Mouse (Mus musculus): ENCODE measurements around the gene Slc26a6.

The Slc26a6 gene

GRCm38 (mm10) chr9:108845390-108845789 lies 7.7 kb upstream of the Slc26a6 start:
- no peak for DNase-seq (ENCODE audit: low spot score in 2 of 2)

- no peak for DNase-seq (ENCODE audit: low spot score in 2 of 2)
Measured at GRCm38 (mm10) chr9:108847374-108847773, 5.7 kb upstream of the Slc26a6 start.

DNA sequence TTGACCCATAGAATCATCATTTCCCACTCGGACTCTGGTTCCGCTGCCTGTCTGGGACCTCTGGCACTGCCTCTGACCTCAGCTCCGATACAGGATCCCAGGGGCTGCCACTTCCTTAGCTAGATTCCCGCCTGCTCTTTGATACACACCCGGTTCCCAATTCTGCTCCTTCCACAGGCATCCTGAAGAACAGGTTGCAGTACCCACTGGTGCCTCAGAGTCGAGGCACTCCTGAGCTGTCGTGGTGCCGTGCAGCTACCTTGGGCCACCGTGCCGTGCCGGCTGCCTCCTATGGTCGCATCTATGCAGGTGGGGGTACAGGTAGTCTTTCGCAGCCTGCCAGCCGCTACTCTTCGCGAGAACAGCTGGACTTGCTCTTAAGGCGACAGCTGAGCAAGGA lies 4.7 kb upstream of the Slc26a6 start:
- no peak for DNase-seq (ENCODE audit: low spot score in 2 of 2)

- DNase-seq (ENCODE audit: low spot score in 2 of 2): peak in 1 of 2 experiments; percentile 88
Measured at GRCm38 (mm10) chr9:108853635-108854240, 655 bp downstream of the Slc26a6 start.

DNA sequence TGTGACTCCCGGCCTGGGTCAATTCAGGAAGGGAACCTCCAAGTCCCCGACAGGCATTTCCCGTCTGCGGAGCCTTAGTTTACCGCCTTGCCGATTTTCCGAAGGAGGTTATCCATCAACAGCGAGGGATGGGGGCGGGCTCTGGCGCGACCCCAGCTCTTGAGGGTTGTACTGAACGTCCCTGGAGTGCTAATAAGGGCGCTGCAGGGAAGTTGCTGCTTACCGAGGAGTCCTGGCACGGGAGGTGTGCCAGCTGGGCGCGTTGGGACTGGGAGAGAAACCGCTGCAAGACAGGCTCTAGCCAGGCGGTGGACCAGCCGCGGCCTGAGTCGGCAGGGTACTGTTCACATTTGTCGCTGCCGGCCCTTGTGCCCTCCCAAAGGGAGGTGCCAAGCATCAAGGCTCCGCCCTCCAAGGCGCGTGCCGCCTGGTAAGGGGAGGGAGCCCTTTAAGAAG lies 1.2 kb downstream of the Slc26a6 start:
- peak; percentile 69 to 83 for DNase-seq (ENCODE audit: low spot score in 2 of 2)

- DNase-seq (ENCODE audit: low spot score in 2 of 2): no peak
Measured at GRCm38 (mm10) chr9:108855335-108855734, 2.3 kb downstream of the Slc26a6 start.

GRCm38 (mm10) chr9:108858792-108859527 lies 5.9 kb downstream of the Slc26a6 start:
- no peak for DNase-seq (ENCODE audit: low spot score in 2 of 2)

DNA sequence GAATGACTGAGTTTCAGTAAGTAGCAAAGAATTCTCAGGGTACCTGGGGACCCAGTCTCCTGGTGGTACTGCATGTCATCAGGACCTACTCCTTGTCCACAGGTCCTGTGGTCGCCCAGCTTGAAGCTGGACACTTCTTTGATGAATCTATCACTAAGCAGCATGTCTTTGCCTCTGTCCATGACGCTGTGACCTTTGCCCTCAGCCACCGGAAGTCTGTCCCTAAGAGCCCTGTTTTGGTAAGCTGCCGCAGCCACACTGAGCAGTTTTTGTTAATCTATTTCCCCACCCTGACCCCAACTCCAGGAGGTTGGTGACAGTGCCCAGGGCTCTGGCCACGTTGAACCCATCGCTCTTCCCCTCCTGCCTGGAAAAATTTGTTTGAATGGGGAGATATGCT lies 59.2 kb downstream of the Slc26a6 start:
- no peak for DNase-seq (ENCODE audit: low spot score in 2 of 2)

- DNase-seq (ENCODE audit: low spot score in 2 of 2): no peak
Measured at GRCm38 (mm10) chr9:108913161-108913560, 60.1 kb downstream of the Slc26a6 start.

- no peak for DNase-seq (ENCODE audit: low spot score in 2 of 2)
Measured at GRCm38 (mm10) chr9:108913621-108914020, 60.5 kb downstream of the Slc26a6 start.

DNA sequence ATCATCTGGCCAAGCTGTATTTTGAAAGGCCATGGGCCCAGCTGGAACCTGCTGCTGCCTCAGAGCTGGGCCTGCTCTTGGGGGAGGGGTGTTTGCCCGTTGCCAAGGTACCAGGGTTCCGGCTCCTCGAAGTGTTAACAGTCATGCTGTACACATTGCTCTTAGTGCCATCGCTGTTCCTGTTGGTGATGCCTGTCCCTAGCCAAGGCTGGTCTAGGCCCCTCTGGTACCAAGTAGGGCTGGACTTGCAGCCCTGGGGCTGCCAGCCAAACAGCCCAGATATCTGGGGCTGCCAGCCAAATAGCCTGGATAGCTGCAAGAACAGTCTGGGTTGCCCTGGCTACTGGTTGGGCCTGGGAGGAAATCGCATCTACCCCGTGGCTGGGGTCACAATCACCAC lies 61.4 kb downstream of the Slc26a6 start, which contains the start of gene Tmem89:
Tmem89 (plus strand) TSS at position 129 of the 400 bp plus-strand sequence.
- DNase-seq (ENCODE audit: low spot score in 2 of 2): no peak

- no peak for DNase-seq (ENCODE audit: low spot score in 2 of 2)
Measured at GRCm38 (mm10) chr9:108925897-108926296, 72.8 kb downstream of the Slc26a6 start.

- no peak for DNase-seq (ENCODE audit: low spot score in 2 of 2)
Measured at GRCm38 (mm10) chr9:108928424-108928823, 75.3 kb downstream of the Slc26a6 start.

DNA sequence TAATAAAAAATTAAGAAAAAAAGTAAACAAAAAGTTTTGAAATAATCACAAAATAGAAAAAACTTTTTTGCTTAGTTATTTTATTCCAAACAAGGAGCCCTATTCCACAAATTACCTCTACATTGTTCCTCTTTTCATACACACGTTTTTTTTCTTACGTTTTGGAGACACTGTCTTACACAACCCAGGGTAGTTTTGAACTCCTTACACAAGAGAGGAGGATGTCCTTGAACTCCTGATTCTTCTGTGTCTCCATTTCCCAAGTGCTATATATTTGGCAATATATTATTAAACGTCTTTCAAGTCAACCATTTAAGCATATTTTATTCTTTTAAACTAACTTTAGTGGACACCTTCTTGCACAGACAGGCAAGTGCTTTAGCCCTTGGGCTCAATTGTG lies 82.9 kb downstream of the Slc26a6 start:
- no peak for DNase-seq (ENCODE audit: low spot score in 2 of 2)

- DNase-seq (ENCODE audit: low spot score in 2 of 2): peak; percentile 95 to 98
Measured at GRCm38 (mm10) chr9:108936418-108937364, 83.6 kb downstream of the Slc26a6 start, which contains the start of gene Uqcrc1. Uqcrc1 (plus strand) TSS chr9:108936633.

DNA sequence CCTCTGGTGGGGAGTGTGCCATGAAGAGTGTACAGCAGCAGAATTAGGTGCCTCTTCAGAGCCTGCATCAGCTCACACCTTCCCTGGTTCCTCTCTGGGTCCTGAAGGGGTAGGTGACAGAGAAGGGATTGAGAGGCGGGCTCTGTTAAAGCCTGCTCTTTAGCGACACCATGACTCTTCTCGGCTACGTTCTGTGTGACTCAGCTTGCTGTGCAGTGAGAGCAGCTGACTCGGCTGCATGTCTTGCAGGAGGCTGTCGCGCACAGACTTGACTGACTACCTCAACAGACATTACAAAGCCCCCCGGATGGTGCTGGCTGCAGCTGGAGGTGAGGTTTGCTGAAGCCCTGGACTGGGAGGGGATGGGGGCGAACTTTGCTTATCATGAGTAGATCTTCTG lies 92.0 kb downstream of the Slc26a6 start:
- no peak for DNase-seq (ENCODE audit: low spot score in 2 of 2)

GRCm38 (mm10) chr9:108945608-108946007 lies 92.5 kb downstream of the Slc26a6 start:
- DNase-seq (ENCODE audit: low spot score in 2 of 2): no peak

- DNase-seq (ENCODE audit: low spot score in 2 of 2): no peak
Measured at GRCm38 (mm10) chr9:108949231-108949966, 96.3 kb downstream of the Slc26a6 start.

- no peak for DNase-seq (ENCODE audit: low spot score in 2 of 2)
Measured at GRCm38 (mm10) chr9:108949967-108950728, 97.1 kb downstream of the Slc26a6 start.

DNA sequence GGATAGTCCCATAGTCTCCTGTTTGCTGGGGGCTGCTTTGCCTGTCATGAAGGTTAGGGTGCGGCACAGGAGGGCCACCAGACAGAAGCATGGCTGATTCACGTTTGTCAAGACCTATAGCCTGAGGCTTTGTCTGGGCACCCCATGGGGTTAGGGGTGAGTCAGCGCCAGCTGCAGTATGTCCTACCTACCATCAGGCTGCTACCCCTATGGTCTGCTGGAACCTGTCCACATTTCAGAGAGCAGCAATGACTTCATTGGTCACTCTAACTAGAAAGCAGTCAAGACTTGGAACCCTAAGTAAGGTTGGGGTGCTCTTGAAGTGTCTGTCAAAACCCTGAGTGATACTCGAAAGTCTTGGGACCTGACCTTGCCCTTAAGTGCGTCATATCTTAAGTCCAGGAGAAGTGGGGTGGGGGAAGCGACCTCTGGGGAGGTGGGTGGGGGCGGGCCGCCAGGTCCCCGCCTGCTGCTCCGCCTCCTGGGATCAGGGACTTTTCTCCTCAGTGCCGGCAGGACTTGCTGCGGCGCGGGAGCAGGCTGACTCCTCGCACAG lies 100.1 kb downstream of the Slc26a6 start, which contains the start of gene Col7a1:
Col7a1 (plus strand) TSS at position 506 of the 556 bp plus-strand sequence.
- no peak for DNase-seq (ENCODE audit: low spot score in 2 of 2)

Data from spleen, postnatal 10 days (tissue).